ENCODE assay signal across 27 mouse cellular contexts in the genomic region with DNA sequence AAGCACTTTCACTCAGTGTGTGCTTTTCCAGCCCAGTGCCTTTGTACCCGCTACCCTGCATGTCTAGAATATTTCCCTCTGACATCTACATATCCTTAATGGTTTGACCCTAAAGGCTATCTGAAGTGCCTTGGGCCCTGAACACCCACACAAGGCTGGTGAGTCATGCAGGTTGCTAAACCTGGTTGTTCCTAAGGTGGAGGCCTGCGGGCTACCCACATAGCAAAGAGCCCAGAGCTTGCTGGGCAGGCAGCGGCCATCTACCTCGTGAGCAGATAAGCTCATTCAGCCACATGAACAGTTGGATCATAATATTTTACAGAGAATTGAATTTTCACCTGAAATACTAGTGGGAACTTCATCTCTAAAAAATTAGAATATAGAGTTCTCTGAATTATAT. TPM values are rescaled to one million over a fixed set of nuclear protein-coding genes. Genes with fewer than 3 reads are reported as not detected.
A peak's percentile ranks its signal among the peaks of the same experiment; 100 is the strongest.
DNase-seq lines count a peak whose midpoint lies in the region; ATAC-seq and TF ChIP-seq lines count a peak whose summit lies in the region.
"Had no signal": no experiment of that assay in that cellular context is flagged by ENCODE, and none has a peak within 500 bp of the region (broad histone marks: within the 10 kb centered on the region; RNA-seq: fewer than 3 reads in every experiment).

No protein-coding gene starts in this region.

- ATAC-seq in lung, postnatal 0 days = peak; percentile 49
- peak; percentile 87 for ATAC-seq in stomach, postnatal 0 days (ENCODE audit: low FRiP score, low TSS enrichment)
- ATAC-seq: CD4-positive, CD25-positive, alpha-beta regulatory T cell, adult 4 months; forebrain, embryonic 15.5 days; hindbrain, postnatal 0 days had no signal

- no peaks in the 10 kb centered on the region for H3K9me3 ChIP-seq in lung, postnatal 0 days (ENCODE audit: low read length)
- H3K9me3 ChIP-seq in stomach, postnatal 0 days (ENCODE audit: control insufficient read depth, low read length) = no peaks in the 10 kb centered on the region
- H3K9me3 ChIP-seq: embryonic facial prominence, embryonic 13.5 days; forebrain, embryonic 12.5 days; forebrain, embryonic 15.5 days; heart, embryonic 15.5 days had no signal

- H3K4me2 ChIP-seq in lung, postnatal 0 days (replicated peaks; ENCODE audit: low read depth, low read length) = no peak overlapping the region
- H3K4me2 ChIP-seq in stomach, postnatal 0 days (replicated peaks; ENCODE audit: low read depth) = no peak overlapping the region
- H3K4me2 ChIP-seq: embryonic facial prominence, embryonic 13.5 days; forebrain, embryonic 12.5 days; forebrain, embryonic 15.5 days; heart, embryonic 11.5 days; heart, embryonic 15.5 days; hindbrain, embryonic 14.5 days had no signal

- H3K4me3 ChIP-seq in kidney, adult 2 months (ENCODE audit: insufficient read depth, low read depth, low read length) = no peak overlapping the region
- H3K4me3 ChIP-seq in lung, postnatal 0 days (ENCODE audit: low read depth, low read length) = no peak overlapping the region
- H3K4me3 ChIP-seq in stomach, postnatal 0 days (ENCODE audit: low read depth, low read length) = no peak overlapping the region
- H3K4me3 ChIP-seq: embryonic facial prominence, embryonic 10.5 days; embryonic facial prominence, embryonic 13.5 days; erythroblast, embryonic 14.5 days; forebrain, embryonic 12.5 days; forebrain, embryonic 15.5 days; heart, adult 2 months; heart, embryonic 15.5 days had no signal

- peaks cover 33% of the 10 kb centered on the region for H3K4me1 ChIP-seq in kidney, adult 2 months (ENCODE audit: control insufficient read depth, insufficient read depth, low read length)
- H3K4me1 ChIP-seq in lung, postnatal 0 days (ENCODE audit: insufficient read depth, low read depth, low read length) = no peaks in the 10 kb centered on the region
- H3K4me1 ChIP-seq in stomach, postnatal 0 days (replicated peaks; ENCODE audit: control insufficient read depth, insufficient read depth) = no peaks in the 10 kb centered on the region
- H3K4me1 ChIP-seq: embryonic facial prominence, embryonic 10.5 days; forebrain, embryonic 12.5 days; forebrain, embryonic 15.5 days had no signal

- peak overlapping the region; percentile 48; the same call in 1 of the 2 replicates for H3K27ac ChIP-seq in kidney, adult 2 months (ENCODE audit: insufficient read depth, low read depth, low read length)
- no peak overlapping the region for H3K27ac ChIP-seq in lung, postnatal 0 days (ENCODE audit: low read length)
- no peak overlapping the region for H3K27ac ChIP-seq in stomach, postnatal 0 days (replicated peaks)
- H3K27ac ChIP-seq: embryonic facial prominence, embryonic 10.5 days; embryonic facial prominence, embryonic 13.5 days; forebrain, embryonic 12.5 days; forebrain, embryonic 15.5 days; heart, adult 2 months; heart, embryonic 15.5 days; hindbrain, embryonic 14.5 days; hindbrain, postnatal 0 days had no signal

- WGBS in kidney, adult 2 months = 72% methylated on average over 4 of the region's 4 CpGs
- WGBS in lung, postnatal 0 days = 48% methylated on average over 4 of the region's 4 CpGs
- 59% methylated on average over 4 of the region's 4 CpGs for WGBS in stomach, postnatal 0 days

- H3K36me3 ChIP-seq in kidney, adult 2 months (ENCODE audit: control insufficient read depth, insufficient read depth, low read length) = no peaks in the 10 kb centered on the region
- no peaks in the 10 kb centered on the region for H3K36me3 ChIP-seq in lung, postnatal 0 days (ENCODE audit: insufficient read depth, low read length)
- H3K36me3 ChIP-seq in stomach, postnatal 0 days (ENCODE audit: control insufficient read depth, insufficient read depth, low read length) = no peaks in the 10 kb centered on the region
- H3K36me3 ChIP-seq: embryonic facial prominence, embryonic 10.5 days; embryonic facial prominence, embryonic 13.5 days; forebrain, embryonic 12.5 days; forebrain, embryonic 15.5 days; heart, embryonic 15.5 days had no signal

- no peak for DNase-seq in kidney, adult 2 months
- no peak for DNase-seq in kidney, postnatal 14 days
- DNase-seq in lung, postnatal 0 days (ENCODE audit: low spot score) = peak; percentile 40
- DNase-seq in lung, postnatal 25 days (ENCODE audit: low spot score) = no peak
- peak; percentile 37 for DNase-seq in stomach, postnatal 0 days (ENCODE audit: low spot score)
- DNase-seq in left cerebral cortex, adult 9 months (ENCODE audit: low spot score in 2 of 2) = no peak
- DNase-seq: adrenal gland, adult 8-10 months; adrenal gland, postnatal 25 days; cerebellum, adult 11-12 months; cerebellum, adult 8-10 months; cerebellum, postnatal 10 days; cerebellum, postnatal 36 days; embryo, embryonic 11 days; gastrocnemius, postnatal 25 days; heart, adult 2 months; heart, postnatal 10 days; heart, postnatal 4 days had no signal

- TF ChIP-seq POLR2A in kidney, adult 2 months (IDR thresholded peaks at IDR 0.05; ENCODE audit: low read depth, low read length) = no peak

- no peak for TF ChIP-seq CTCF in kidney, adult 2 months (conservative IDR thresholded peaks at IDR 0.05; ENCODE audit: insufficient read depth, insufficient read length, low read depth, low read length)
- TF ChIP-seq CTCF in lung, postnatal 0 days (IDR thresholded peaks at IDR 0.05) = no peak
- no peak for TF ChIP-seq CTCF in stomach, postnatal 0 days (IDR thresholded peaks at IDR 0.05; ENCODE audit: low read depth)

- H3K9ac ChIP-seq in lung, postnatal 0 days (replicated peaks; ENCODE audit: low read depth) = no peak overlapping the region
- H3K9ac ChIP-seq in stomach, postnatal 0 days (ENCODE audit: low read length) = no peak overlapping the region
- H3K9ac ChIP-seq: embryonic facial prominence, embryonic 13.5 days; forebrain, embryonic 12.5 days; forebrain, embryonic 15.5 days; heart, embryonic 15.5 days; hindbrain, embryonic 14.5 days had no signal

- H3K27me3 ChIP-seq in kidney, adult 2 months (replicated peaks; ENCODE audit: control insufficient read depth, insufficient read depth, low read length) = no peaks in the 10 kb centered on the region
- H3K27me3 ChIP-seq in lung, postnatal 0 days (replicated peaks; ENCODE audit: insufficient read depth, low read length) = no peaks in the 10 kb centered on the region
- H3K27me3 ChIP-seq in stomach, postnatal 0 days (ENCODE audit: control insufficient read depth, insufficient read depth, low read length) = no peaks in the 10 kb centered on the region
- H3K27me3 ChIP-seq: embryonic facial prominence, embryonic 13.5 days; forebrain, embryonic 12.5 days; forebrain, embryonic 15.5 days; heart, embryonic 15.5 days had no signal

- TF ChIP-seq EP300 in lung, postnatal 0 days (IDR thresholded peaks at IDR 0.05) = no peak
- no peak for TF ChIP-seq EP300 in stomach, postnatal 0 days (optimal IDR thresholded peaks at IDR 0.05)

RNA-seq across cellular contexts. Expression of gene Slc16a12, which starts 11.2 kb away (rescaled TPM):
- polyA plus RNA-seq in kidney, adult 2 months (2012; rRNA removed) = 59.6 and 61.4 TPM in 2 replicates
- 8.4 and 9.4 TPM in 2 replicates for polyA plus RNA-seq in lung, postnatal 0 days (2015; fragmentation: Nextera tagmentation; extraction: Ambion mirVana)
- 0.63 and 0.74 TPM in 2 replicates for polyA plus RNA-seq in stomach, postnatal 0 days (2015; fragmentation: Nextera tagmentation; extraction: Ambion mirVana)
- polyA plus RNA-seq: CD4-positive, CD25-positive, alpha-beta regulatory T cell, adult 4 months; erythroblast, embryonic 14.5 days had no signal

Comparison
In these comparisons a context has a peak if more than half of its experiments do, and no peak if none do; other contexts are left out.
1. DNase-seq: peak in lung, postnatal 0 days (single experiment) and stomach, postnatal 0 days (single experiment); none in kidney, adult 2 months (single experiment), kidney, postnatal 14 days (single experiment), lung, postnatal 25 days (single experiment) and left cerebral cortex, adult 9 months (0 of 2).